Mouse (Mus musculus): Measurements from ENCODE around the gene Slc16a5.

DNA sequence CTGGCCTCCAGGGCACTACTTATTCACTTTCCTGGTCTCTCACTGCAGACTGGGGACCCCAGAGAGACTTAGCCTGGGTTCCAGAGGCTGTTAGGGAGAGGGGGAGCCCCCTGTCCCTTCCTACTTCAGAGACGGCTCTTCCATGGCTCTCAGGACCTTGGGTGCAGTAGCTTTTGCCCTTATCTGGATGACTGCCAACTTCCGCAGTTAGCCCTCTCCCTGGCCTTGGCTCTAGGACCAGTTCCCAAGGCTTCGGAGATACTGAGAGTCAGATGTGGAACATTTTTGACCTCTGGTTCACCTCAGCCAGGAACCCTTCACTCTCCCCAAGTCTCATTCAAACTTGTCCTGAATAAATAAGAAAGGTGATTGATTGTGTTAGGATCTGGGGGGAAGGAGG is 15.4 kb upstream of the Slc16a5 start:
- TF ChIP-seq GATA1 (IDR thresholded peaks at IDR 0.05; ENCODE audit: borderline replicate concordance, low read length) (no peak), FLI1 (IDR thresholded peaks at IDR 0.05; ENCODE audit: low read length) (no peak)
